Mouse (Mus musculus): ENCODE results near the gene Arl10. TPM values are rescaled to one million over a fixed set of nuclear protein-coding genes. Genes with fewer than 3 reads are reported as not detected.

Arl10 gene
- total RNA-seq (2021): 10 to 100 TPM; 13.3 to 13.7 TPM

GRCm38 (mm10) chr13:54574854-54575481, at the start of gene Arl10:
Gene Arl10 (plus strand): TSS chr13:54575015.
- DNase-seq: peak; percentile 79

- DNase-seq: no peak
Observed at GRCm38 (mm10) chr13:54527140-54527539, 47.7 kb upstream of the Arl10 start.

GRCm38 (mm10) chr13:54532134-54532533, 42.7 kb upstream of the Arl10 start:
- DNase-seq: no peak

GRCm38 (mm10) chr13:54548036-54548435, 26.8 kb upstream of the Arl10 start:
- DNase-seq: no peak

- DNase-seq: no peak
Observed at GRCm38 (mm10) chr13:54556176-54556575, 18.6 kb upstream of the Arl10 start.

- DNase-seq: peak; percentile 59
Observed at GRCm38 (mm10) chr13:54556796-54557195, 18.0 kb upstream of the Arl10 start.

GRCm38 (mm10) chr13:54557652-54558051, 17.2 kb upstream of the Arl10 start:
- no peak for DNase-seq

- no peak for DNase-seq
Observed at GRCm38 (mm10) chr13:54559656-54560055, 15.2 kb upstream of the Arl10 start.

GRCm38 (mm10) chr13:54560608-54561007, 14.2 kb upstream of the Arl10 start:
- no peak for DNase-seq

- no peak for DNase-seq
Observed at GRCm38 (mm10) chr13:54562562-54562961, 12.3 kb upstream of the Arl10 start.

- no peak for DNase-seq
Observed at GRCm38 (mm10) chr13:54564232-54565200, 10.3 kb upstream of the Arl10 start.

- peak; percentile 94 for DNase-seq
Observed at GRCm38 (mm10) chr13:54565201-54565581, 9.6 kb upstream of the Arl10 start, which contains the start of gene 4833439L19Rik. Gene 4833439L19Rik (minus strand): TSS chr13:54565435.

- peak; percentile 61 for DNase-seq
Observed at GRCm38 (mm10) chr13:54565594-54566345, 9.0 kb upstream of the Arl10 start.

- DNase-seq: no peak
Observed at GRCm38 (mm10) chr13:54568380-54568779, 6.4 kb upstream of the Arl10 start.

GRCm38 (mm10) chr13:54569282-54569681, 5.5 kb upstream of the Arl10 start:
- no peak for DNase-seq

- DNase-seq: no peak
Observed at GRCm38 (mm10) chr13:54570736-54571135, 4.1 kb upstream of the Arl10 start.

GRCm38 (mm10) chr13:54571637-54572036, 3.2 kb upstream of the Arl10 start:
- DNase-seq: no peak

GRCm38 (mm10) chr13:54572621-54573020, 2.2 kb upstream of the Arl10 start:
- DNase-seq: no peak

- no peak for DNase-seq
Observed at GRCm38 (mm10) chr13:54575489-54575888, 674 bp downstream of the Arl10 start.

- DNase-seq: no peak
Observed at GRCm38 (mm10) chr13:54577652-54578507, 3.1 kb downstream of the Arl10 start.

GRCm38 (mm10) chr13:54581385-54581784, 6.6 kb downstream of the Arl10 start:
- DNase-seq: no peak

GRCm38 (mm10) chr13:54582126-54582525, 7.3 kb downstream of the Arl10 start:
- no peak for DNase-seq
